Mouse (Mus musculus) ES-Bruce4 (cell line): ENCODE measurements around the gene Sh3bp5.

Experiments
- CTCF ChIP-seq: IDR thresholded peaks from one replicate; pipeline ENCODE4 v1.8.1; 2011; ENCODE audit warnings: low read depth, low read length
- EP300 ChIP-seq: IDR thresholded peaks from 2 replicates; pipeline ENCODE4 v1.6.1; 2011; ENCODE audit warnings: low read depth, low read length; ENCODE audit not compliant: insufficient read depth
- POLR2A ChIP-seq: IDR thresholded peaks from one replicate; pipeline ENCODE4 v1.8.1; 2011; ENCODE audit warnings: low read length; ENCODE audit not compliant: insufficient read depth

DNA sequence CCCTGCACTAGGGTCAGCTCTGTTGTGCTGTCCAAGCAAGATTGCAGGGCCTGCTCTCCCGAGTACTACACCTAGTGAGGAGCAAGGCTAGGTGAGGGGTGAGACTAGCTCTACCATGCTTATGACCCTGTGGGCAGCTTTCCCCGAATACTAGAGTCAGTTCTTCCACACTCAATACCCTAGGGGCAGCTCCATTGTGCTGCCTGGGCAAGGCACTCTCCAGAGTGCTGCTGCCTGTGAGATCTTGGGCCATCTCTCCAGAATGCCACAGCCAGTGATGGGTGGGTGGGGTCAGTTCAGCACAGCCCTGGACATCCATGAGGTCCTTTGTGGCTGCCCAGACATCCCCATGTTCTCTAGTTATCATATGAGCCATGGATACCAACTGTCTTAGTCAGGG, 106.1 kb downstream of the Sh3bp5 start:
- TF ChIP-seq CTCF, result no peak
- no peak for TF ChIP-seq POLR2A
- TF ChIP-seq EP300, result no peak
